Mouse (Mus musculus): Measurements from ENCODE around the gene 1190002N15Rik.

Gene 1190002N15Rik

GRCm38 (mm10) chr9:94533641-94534040 lies 4.2 kb downstream of the 1190002N15Rik start:
- in situ Hi-C loops (cut with MboI, MseI): loop anchor here (10.0 kb wide), 1 partner anchor 151 kb away; no protein-coding TSS in a partner anchor

- in situ Hi-C loops (cut with MboI, MseI): loop anchor here (10.0 kb wide), 1 partner anchor 155 kb away; no protein-coding TSS in a partner anchor
Observed at GRCm38 (mm10) chr9:94529987-94530386, 7.9 kb downstream of the 1190002N15Rik start.

GRCm38 (mm10) chr9:94529146-94529746 lies 8.6 kb downstream of the 1190002N15Rik start:
- in situ Hi-C loops (cut with MboI, MseI): no loop called here

- in situ Hi-C loops (cut with MboI, MseI): no loop called here
Observed at GRCm38 (mm10) chr9:94526473-94526872, 11.4 kb downstream of the 1190002N15Rik start.

- in situ Hi-C loops (cut with MboI, MseI): no loop called here
Observed at GRCm38 (mm10) chr9:94512246-94512645, 25.6 kb downstream of the 1190002N15Rik start.

GRCm38 (mm10) chr9:94511139-94511538 lies 26.7 kb downstream of the 1190002N15Rik start:
- in situ Hi-C loops (cut with MboI, MseI): no loop called here

- in situ Hi-C loops (cut with MboI, MseI): loop anchor here (5.0 kb wide), 1 partner anchor 60 kb away; no protein-coding TSS in a partner anchor
Observed at GRCm38 (mm10) chr9:94506980-94507379, 30.9 kb downstream of the 1190002N15Rik start.

GRCm38 (mm10) chr9:94491467-94491866 lies 46.4 kb downstream of the 1190002N15Rik start:
- in situ Hi-C loops (cut with MboI, MseI): no loop called here

GRCm38 (mm10) chr9:94487976-94488375 lies 49.9 kb downstream of the 1190002N15Rik start:
- in situ Hi-C loops (cut with MboI, MseI): no loop called here

- in situ Hi-C loops (cut with MboI, MseI): no loop called here
Observed at GRCm38 (mm10) chr9:94483291-94483879, 54.5 kb downstream of the 1190002N15Rik start.

GRCm38 (mm10) chr9:94482215-94482975 lies 55.5 kb downstream of the 1190002N15Rik start:
- in situ Hi-C loops (cut with MboI, MseI): no loop called here

- in situ Hi-C loops (cut with MboI, MseI): no loop called here
Observed at GRCm38 (mm10) chr9:94481057-94481456, 56.8 kb downstream of the 1190002N15Rik start.

GRCm38 (mm10) chr9:94479382-94479781 lies 58.5 kb downstream of the 1190002N15Rik start:
- in situ Hi-C loops (cut with MboI, MseI): no loop called here

- in situ Hi-C loops (cut with MboI, MseI): no loop called here
Observed at GRCm38 (mm10) chr9:94478954-94479353, 58.9 kb downstream of the 1190002N15Rik start.

GRCm38 (mm10) chr9:94475973-94476372 lies 61.9 kb downstream of the 1190002N15Rik start:
- in situ Hi-C loops (cut with MboI, MseI): no loop called here

GRCm38 (mm10) chr9:94473898-94474297 lies 64.0 kb downstream of the 1190002N15Rik start:
- in situ Hi-C loops (cut with MboI, MseI): loop anchor here (25.0 kb wide), 1 partner anchor 538 kb away; no protein-coding TSS in a partner anchor

- in situ Hi-C loops (cut with MboI, MseI): loop anchor here (25.0 kb wide), 1 partner anchor 539 kb away; no protein-coding TSS in a partner anchor
Observed at GRCm38 (mm10) chr9:94472963-94473582, 64.8 kb downstream of the 1190002N15Rik start.

- in situ Hi-C loops (cut with MboI, MseI): loop anchor here (25.0 kb wide), 1 partner anchor 541 kb away; no protein-coding TSS in a partner anchor
Observed at GRCm38 (mm10) chr9:94471485-94471884, 66.4 kb downstream of the 1190002N15Rik start.

Measured in T-helper 1 cell (primary cell).